Mouse (Mus musculus) embryonic facial prominence, embryonic 10.5 days (tissue): ENCODE results near the gene Tcfl5. TPM values are rescaled to one million over a fixed set of nuclear protein-coding genes. Genes with fewer than 3 reads are reported as not detected.

Experiments used
- DNase-seq: peaks from one replicate; pipeline ENCODE4 v3.0.0-alpha.2; 2017; ENCODE audit warnings: low spot score
- H3K27ac ChIP-seq: fragments of 300-500 bp; sonication (generic); replicated peaks from 2 replicates; pipeline ENCODE4 v1.5.1; 2016; ENCODE audit warnings: mild to moderate bottlenecking
- H3K27me3 ChIP-seq: fragments of 300-500 bp; sonication (generic); replicated peaks from 2 replicates; pipeline ENCODE4 v1.6.1; 2016; ENCODE audit warnings: low read depth, mild to moderate bottlenecking; ENCODE audit not compliant: poor library complexity, severe bottlenecking
- H3K36me3 ChIP-seq: fragments of 300-500 bp; sonication (generic); replicated peaks from 2 replicates; pipeline ENCODE4 v1.6.1; 2016; ENCODE audit warnings: mild to moderate bottlenecking, moderate library complexity
- H3K4me1 ChIP-seq: fragments of 300-500 bp; sonication (generic); 2 replicates; pipeline ENCODE4 v1.6.1; 2016
- H3K4me3 ChIP-seq: fragments of 300-500 bp; sonication (generic); 2 replicates; pipeline ENCODE4 v1.5.1; 2016; ENCODE audit warnings: mild to moderate bottlenecking, moderate library complexity
- H3K9me3 ChIP-seq: fragments of 300-500 bp; sonication (generic); 2 replicates; pipeline ENCODE4 v1.6.1; 2016; ENCODE audit warnings: mild to moderate bottlenecking
- WGBS: fragments of 180-500 bp; shearing (Covaris S2); methylation state at CpG from one replicate; pipeline ENCODE4 v1.1.7; 2016; 5-methylcytosine and 5-hydroxymethylcytosine counted together
- polyA plus RNA-seq: library from polyadenylated mRNA; unstranded; fragments of >200 nt; fragmentation: Nextera tagmentation; extraction: Ambion mirVana; gene quantifications from 2 replicates; pipeline ENCODE4 v1.2.1, GENCODE M21; 2016

Gene Tcfl5
- polyA plus RNA-seq, 1 experiment from 2014 or later, result 0.11 TPM

DNA sequence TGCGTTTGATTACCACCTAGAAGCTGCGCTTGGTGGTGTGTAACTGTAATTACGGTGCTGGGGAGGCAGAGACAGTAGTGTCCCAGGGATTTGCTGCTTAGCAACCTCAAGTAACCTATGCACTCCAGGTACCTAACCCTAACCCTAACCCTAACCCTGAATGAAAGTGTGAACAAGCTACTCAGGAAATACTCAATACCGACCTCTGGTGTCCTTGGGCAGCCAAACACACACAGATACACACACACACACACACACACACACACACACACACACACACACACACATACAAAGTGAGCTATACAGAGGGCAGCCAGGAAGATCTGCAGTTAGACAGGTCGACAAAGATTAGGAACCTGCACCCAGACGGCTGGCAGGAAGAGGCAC lies 53.8 kb downstream of the Tcfl5 start:
- WGBS, result 50% methylated on average over 6 of the region's 6 CpGs
- H3K27me3 ChIP-seq, result no peaks in the 10 kb centered on the region
- no peak for DNase-seq
- no peaks in the 10 kb centered on the region for H3K9me3 ChIP-seq
- H3K4me1 ChIP-seq, result peaks cover 26% of the 10 kb centered on the region
- peaks cover 70% of the 10 kb centered on the region for H3K36me3 ChIP-seq
- peak overlapping the region; percentile 83 for H3K4me3 ChIP-seq
- H3K27ac ChIP-seq, result peak overlapping the region; percentile 92

DNA sequence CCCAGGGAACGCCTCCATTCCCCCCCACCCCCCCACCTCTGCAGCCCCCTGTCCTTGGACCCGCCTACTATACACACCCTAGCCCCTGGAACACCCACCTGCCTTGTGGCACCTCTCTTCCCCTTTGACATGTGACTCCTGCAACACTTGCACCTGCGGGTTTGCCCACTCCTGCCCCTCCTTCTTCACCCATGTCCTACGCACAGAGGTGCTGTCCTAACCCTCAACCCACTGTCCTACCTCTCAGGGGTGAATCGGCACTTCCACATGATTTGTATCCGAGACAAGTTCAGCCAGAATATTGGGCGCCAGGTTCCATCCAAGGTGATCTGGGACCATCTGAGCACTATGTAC lies 59.4 kb downstream of the Tcfl5 start:
- 32% methylated on average over 7 of the region's 7 CpGs for WGBS
- H3K27ac ChIP-seq, result peak overlapping the region; percentile 99
- H3K4me3 ChIP-seq, result peak overlapping the region; percentile 95
- no peaks in the 10 kb centered on the region for H3K9me3 ChIP-seq
- H3K27me3 ChIP-seq, result 0 out of 2 replicates have a peak, but pooled peaks cover 3% of the 10 kb centered on the region
- peaks cover 24% of the 10 kb centered on the region for H3K4me1 ChIP-seq
- peaks cover 36% of the 10 kb centered on the region for H3K36me3 ChIP-seq
- no peak for DNase-seq

DNA sequence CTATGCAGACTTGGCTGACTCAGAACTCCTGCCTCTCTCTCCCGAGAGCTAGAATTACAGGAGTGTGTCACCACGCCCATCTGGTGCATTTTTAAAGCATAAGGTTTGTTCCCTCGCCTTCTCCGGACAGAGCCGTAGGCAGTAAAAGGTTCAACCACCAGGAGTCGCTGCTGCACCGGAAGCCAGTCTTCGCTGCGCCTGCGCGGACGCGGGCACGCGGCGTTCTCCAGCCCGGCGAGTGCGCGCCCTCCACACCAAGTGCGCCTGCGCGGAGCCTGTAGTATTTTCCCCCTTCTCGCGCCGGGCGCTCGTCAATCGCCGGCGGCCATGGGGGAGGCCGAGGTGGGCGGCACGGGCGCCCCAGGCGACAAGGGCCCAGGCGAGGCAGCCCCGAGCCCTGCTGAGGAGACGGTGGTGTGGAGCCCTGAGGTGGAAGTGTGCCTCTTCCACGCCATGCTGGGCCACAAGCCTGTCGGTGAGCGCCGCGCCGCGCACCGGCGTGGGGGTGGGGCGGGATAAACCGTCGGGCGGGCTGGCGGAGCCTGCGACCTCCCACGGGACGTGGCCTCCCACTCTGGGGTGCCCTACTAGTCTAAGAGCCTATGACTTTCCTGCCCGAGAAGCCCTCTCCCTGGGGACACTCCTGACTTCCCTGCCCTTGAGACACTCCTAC lies 59.9 kb downstream of the Tcfl5 start:
- Histone ChIP-seq H3K4me1 (peaks cover 24% of the 10 kb centered on the region), H3K9me3 (no peaks in the 10 kb centered on the region), H3K27ac (peak overlapping the region; percentile 99), H3K36me3 (peaks cover 36% of the 10 kb centered on the region), H3K27me3 (0 out of 2 replicates have a peak, but pooled peaks cover 3% of the 10 kb centered on the region), H3K4me3 (peak overlapping the region; percentile 95)
- DNase-seq, result peak; percentile 97
- under 1% methylated on average over 57 of the region's 57 CpGs for WGBS

DNA sequence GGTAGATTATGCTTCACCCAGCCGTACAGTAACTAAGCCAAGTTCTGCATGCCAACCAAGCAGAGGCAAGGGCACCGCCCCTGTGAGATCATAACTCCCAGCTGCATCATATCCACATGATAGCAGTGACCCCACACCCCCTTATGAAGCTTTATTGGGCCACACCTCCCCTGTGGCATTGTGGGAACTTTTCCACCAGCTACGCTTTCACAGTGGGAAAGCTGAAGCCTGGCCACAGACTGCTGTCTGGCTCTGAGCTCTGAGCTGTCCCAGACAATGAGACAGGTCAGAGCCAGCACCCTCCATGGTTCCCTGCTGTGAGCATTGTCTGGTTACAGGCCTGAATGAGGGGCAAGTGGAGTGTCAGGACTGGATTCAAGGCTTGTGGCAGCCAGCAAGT lies 61.5 kb downstream of the Tcfl5 start, which contains the start of gene Mrgbp:
Mrgbp (plus strand) TSS at position 303 of the 400 bp plus-strand sequence.
- Histone ChIP-seq H3K4me3 (no peak within 1 kb of the TSS), H3K27me3 (0 out of 2 replicates have a peak, but pooled peaks cover 3% of the 10 kb centered on the region), H3K27ac (no peak within 1 kb of the TSS), H3K36me3 (peaks cover 22% of the 10 kb centered on the region), H3K4me1 (peaks cover 24% of the 10 kb centered on the region), H3K9me3 (no peaks in the 10 kb centered on the region)
- no peak for DNase-seq
- WGBS, result 88% methylated on average over 3 of the region's 3 CpGs

DNA sequence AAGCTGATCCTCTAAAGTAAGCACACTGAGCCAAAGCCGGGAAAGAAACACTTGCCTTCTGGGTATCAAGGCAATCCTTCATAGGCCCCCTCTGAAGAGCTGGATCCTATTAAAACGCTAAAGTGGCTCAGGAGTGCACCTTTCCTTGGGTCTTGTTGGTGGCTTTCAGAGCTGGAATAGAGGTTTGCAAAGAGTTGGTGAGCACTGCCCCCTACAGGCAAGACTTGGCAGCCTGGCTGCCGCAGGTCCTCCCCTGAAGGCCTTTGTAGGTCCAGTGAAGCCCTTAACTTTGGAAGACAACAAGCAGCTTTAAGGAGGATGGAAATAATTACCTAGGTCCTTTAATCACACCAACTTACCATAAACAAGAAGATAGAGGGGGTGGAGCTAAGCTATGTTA lies 63.8 kb downstream of the Tcfl5 start:
- 0 out of 2 replicates have a peak, but pooled peaks cover 3% of the 10 kb centered on the region for H3K27me3 ChIP-seq
- H3K4me1 ChIP-seq, result peaks cover 14% of the 10 kb centered on the region
- DNase-seq, result peak; percentile 79
- no peaks in the 10 kb centered on the region for H3K36me3 ChIP-seq
- WGBS, result 6% methylated on average over 3 of the region's 3 CpGs
- no peak overlapping the region for H3K4me3 ChIP-seq
- no peak overlapping the region for H3K27ac ChIP-seq
- no peaks in the 10 kb centered on the region for H3K9me3 ChIP-seq

DNA sequence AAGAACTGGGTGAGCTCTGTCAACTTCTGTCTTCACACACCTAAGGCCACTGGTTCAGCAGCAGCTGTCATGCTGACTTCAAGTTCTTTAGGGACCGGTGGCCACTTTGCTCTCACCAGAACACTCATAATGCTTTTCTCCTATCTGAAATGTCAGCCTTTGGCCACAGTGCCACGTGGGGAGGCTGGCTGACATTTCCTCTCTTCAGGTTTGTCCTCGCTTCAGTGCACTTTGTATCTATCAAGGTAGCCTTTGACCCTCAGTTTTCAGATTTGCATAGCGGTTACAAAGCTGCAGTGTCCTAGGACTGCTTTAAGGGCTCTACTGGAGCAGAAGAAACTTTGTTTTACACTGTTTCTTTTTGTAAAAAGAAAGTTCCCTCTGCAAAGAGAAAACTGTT lies 66.0 kb downstream of the Tcfl5 start:
- H3K27ac ChIP-seq, result no peak overlapping the region
- no peak overlapping the region for H3K4me3 ChIP-seq
- H3K4me1 ChIP-seq, result no peaks in the 10 kb centered on the region
- no peaks in the 10 kb centered on the region for H3K9me3 ChIP-seq
- no peak for DNase-seq
- no peaks in the 10 kb centered on the region for H3K36me3 ChIP-seq
- 53% methylated on average over 4 of the region's 4 CpGs for WGBS
- 0 out of 2 replicates have a peak, but pooled peaks cover 3% of the 10 kb centered on the region for H3K27me3 ChIP-seq

Other genes starting within 250 kb of the Tcfl5 start
- 3.3 and 4.1 TPM in 2 replicates for gene Slco4a1, start 186.5 kb downstream of the Tcfl5 start, polyA plus RNA-seq
- gene Ntsr1, start 142.7 kb downstream of the Tcfl5 start, polyA plus RNA-seq, result 0.16 and 0.35 TPM in 2 replicates
- 34.6 and 35.1 TPM in 2 replicates for gene Mrgbp, start 61.4 kb downstream of the Tcfl5 start, polyA plus RNA-seq
- 104 and 107 TPM in 2 replicates for gene Ogfr, start 53.5 kb downstream of the Tcfl5 start, polyA plus RNA-seq
- gene Col9a3, start 44.9 kb downstream of the Tcfl5 start, polyA plus RNA-seq, result 12.2 and 12.3 TPM in 2 replicates
- gene Dido1, start 67.3 kb upstream of the Tcfl5 start, polyA plus RNA-seq, result 33.1 and 34.3 TPM in 2 replicates
- 46.7 and 51.7 TPM in 2 replicates for gene Gid8, start 67.4 kb upstream of the Tcfl5 start, polyA plus RNA-seq
- 0.38 and 0.66 TPM in 2 replicates for gene Slc17a9, start 82.6 kb upstream of the Tcfl5 start, polyA plus RNA-seq
- 1.2 and 1.9 TPM in 2 replicates for gene Bhlhe23, start 134.2 kb upstream of the Tcfl5 start, polyA plus RNA-seq